10 mouse cellular contexts compared by ENCODE assay signal in the genomic region with DNA sequence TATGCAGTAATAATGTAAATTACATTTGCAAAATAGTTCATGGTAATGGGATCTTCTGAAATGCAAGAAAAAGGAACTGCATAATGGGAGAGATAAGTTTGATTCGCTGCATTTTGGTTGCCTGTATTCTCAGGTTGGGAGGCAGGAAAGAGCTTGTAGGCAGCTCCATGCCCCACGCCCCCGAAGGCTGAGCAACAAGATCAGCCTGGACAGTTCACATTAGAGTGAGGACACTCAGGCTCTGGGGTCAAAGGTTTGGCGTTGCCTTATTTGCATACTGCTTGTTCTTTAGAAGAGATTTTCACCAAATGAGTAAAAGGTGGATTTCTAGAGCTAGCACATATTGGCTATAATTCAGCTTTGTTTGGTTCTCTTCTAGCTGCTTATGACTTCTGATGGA.
"Had no signal": no experiment of that assay in that cellular context is flagged by ENCODE, and none has a peak within 500 bp of the region (broad histone marks: within the 10 kb centered on the region; RNA-seq: fewer than 3 reads in every experiment).

No protein-coding gene starts in this region.

- DNase-seq: layer of hippocampus, adult 9-11 months; liver; liver, postnatal 0 days; lung, embryonic 14.5 days; right cerebral cortex, adult 18-20 months; right cerebral cortex, postnatal 14 days; right cerebral cortex, postnatal 4 days; thymus, adult 2 months; thymus, postnatal 14 days; thymus, postnatal 4 days had no signal
